Mouse (Mus musculus): ENCODE measurements around the gene Tbl2.

DNA sequence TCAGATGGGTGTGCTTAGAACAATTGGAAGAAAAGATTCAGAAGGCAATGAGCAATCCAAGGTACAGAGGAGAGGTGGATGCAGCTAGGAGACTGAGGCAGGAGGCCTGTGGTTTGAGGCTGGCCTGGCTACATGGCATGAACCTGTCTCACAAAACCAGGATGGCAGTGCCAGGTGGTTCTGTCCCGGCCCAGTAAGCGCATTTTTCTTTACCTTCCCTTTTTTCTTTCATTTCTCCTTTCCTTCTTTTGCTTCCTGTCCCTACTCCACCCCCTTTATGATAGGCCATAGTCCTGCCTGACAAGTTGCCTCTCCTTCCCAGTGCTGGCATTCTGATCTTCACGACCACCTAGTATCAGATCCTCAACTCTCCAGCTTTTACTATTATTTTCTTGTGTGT is 35.6 kb downstream of the Tbl2 start:
- TF ChIP-seq CTCF (conservative IDR thresholded peaks at IDR 0.05; ENCODE audit: insufficient read depth, insufficient read length, low read depth, low read length) (no peak), POLR2A (IDR thresholded peaks at IDR 0.05; ENCODE audit: low read depth, low read length) (no peak)
